Mouse (Mus musculus): ENCODE results near the gene Gm11444. TPM values are rescaled to one million over a fixed set of nuclear protein-coding genes. Genes with fewer than 3 reads are reported as not detected.

The Gm11444 gene
- polyA plus RNA-seq, 1 experiment from 2014 or later: not detected

DNA sequence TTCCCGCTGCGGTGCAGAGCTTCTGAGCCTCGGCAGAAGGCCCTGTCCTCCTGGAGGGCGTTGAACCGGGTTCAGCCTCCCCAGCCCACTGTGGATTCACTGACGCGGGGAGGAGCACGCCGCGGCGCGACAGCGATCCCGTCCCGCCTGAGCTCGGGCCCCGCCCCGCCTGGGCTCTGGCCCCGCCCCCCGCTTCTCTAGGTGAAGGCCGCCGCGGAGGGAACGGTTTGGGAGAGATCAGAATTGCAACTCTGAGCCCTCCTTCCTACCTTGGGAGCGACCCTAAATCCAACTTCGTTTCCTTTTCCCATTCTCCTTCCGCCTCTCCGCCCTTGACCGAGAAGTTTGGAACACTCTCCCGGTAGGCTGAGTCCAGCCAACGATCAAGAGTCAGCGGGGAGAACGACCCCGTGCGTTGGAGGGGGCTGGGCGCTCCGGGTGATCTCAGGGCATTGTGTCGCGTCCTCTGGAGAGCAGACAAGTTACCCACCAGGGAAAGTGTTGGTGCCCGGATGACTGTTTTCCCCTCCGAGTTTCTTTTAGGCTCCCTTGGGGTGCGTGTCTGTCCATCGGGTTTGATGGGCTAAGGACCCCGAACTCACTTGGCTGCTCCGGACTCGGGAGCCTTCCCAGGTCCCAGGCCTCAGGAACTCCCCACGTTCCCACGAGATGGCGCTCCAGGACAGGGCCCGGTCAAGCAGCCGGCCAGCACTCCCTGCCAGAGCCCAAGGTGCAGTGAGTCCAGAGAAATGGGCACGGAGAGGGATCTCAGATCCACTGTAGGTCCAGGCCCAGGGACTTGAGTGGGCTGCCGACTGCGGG is 5.8 kb downstream of the Gm11444 start:
- Histone ChIP-seq H3K4me2 (ENCODE audit: low read depth, low read length) (peak overlapping the region; percentile 91), H3K4me1 (ENCODE audit: control insufficient read depth, insufficient read depth, low read length) (peaks cover 15% of the 10 kb centered on the region), H3K9ac (ENCODE audit: low read length) (peak overlapping the region; percentile 70), H3K4me3 (ENCODE audit: low read length) (peak overlapping the region; percentile 72), H3K27me3 (ENCODE audit: control insufficient read depth, insufficient read depth, low read length) (peaks cover 36% of the 10 kb centered on the region), H3K36me3 (ENCODE audit: control insufficient read depth, insufficient read depth) (no peaks in the 10 kb centered on the region), H3K9me3 (replicated peaks; ENCODE audit: control insufficient read depth, low read length) (no peaks in the 10 kb centered on the region), H3K27ac (ENCODE audit: low read length) (peak overlapping the region; percentile 51; the same call in 1 of the 2 replicates)
- under 1% methylated on average over 54 of the region's 54 CpGs for WGBS
- ATAC-seq (replicated peaks; ENCODE audit: extremely low read depth, insufficient read depth, low FRiP score): peak; percentile 54

DNA sequence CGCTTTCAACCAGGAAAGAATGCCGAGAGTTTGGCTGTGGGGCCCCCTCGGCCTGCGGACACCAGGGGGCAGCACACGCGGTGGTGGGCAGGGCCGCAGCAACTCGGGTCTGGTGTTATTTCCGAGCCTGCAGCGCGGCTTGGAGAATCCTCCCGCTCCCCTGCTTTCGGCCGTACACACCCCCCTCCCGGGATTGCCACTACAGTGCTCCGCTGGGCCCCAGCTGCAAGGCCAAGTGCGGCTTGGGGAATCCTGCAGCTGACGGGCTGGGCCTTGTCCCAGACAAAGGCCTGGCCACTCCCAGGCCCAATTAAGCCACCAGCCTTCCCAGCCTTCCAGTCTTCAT is 6.8 kb downstream of the Gm11444 start:
- peak; percentile 14; the same call in 1 of the 2 replicates for ATAC-seq (replicated peaks; ENCODE audit: extremely low read depth, insufficient read depth, low FRiP score)
- Histone ChIP-seq H3K27me3 (ENCODE audit: control insufficient read depth, insufficient read depth, low read length) (peaks cover 47% of the 10 kb centered on the region), H3K9me3 (replicated peaks; ENCODE audit: control insufficient read depth, low read length) (no peaks in the 10 kb centered on the region), H3K4me3 (ENCODE audit: low read length) (peak overlapping the region; percentile 72), H3K4me1 (ENCODE audit: control insufficient read depth, insufficient read depth, low read length) (peaks cover 15% of the 10 kb centered on the region), H3K36me3 (ENCODE audit: control insufficient read depth, insufficient read depth) (no peaks in the 10 kb centered on the region), H3K27ac (ENCODE audit: low read length) (peak overlapping the region; percentile 56), H3K9ac (ENCODE audit: low read length) (peak overlapping the region; percentile 70), H3K4me2 (ENCODE audit: low read depth, low read length) (peak overlapping the region; percentile 91)
- under 1% methylated on average over 18 of the region's 18 CpGs for WGBS

DNA sequence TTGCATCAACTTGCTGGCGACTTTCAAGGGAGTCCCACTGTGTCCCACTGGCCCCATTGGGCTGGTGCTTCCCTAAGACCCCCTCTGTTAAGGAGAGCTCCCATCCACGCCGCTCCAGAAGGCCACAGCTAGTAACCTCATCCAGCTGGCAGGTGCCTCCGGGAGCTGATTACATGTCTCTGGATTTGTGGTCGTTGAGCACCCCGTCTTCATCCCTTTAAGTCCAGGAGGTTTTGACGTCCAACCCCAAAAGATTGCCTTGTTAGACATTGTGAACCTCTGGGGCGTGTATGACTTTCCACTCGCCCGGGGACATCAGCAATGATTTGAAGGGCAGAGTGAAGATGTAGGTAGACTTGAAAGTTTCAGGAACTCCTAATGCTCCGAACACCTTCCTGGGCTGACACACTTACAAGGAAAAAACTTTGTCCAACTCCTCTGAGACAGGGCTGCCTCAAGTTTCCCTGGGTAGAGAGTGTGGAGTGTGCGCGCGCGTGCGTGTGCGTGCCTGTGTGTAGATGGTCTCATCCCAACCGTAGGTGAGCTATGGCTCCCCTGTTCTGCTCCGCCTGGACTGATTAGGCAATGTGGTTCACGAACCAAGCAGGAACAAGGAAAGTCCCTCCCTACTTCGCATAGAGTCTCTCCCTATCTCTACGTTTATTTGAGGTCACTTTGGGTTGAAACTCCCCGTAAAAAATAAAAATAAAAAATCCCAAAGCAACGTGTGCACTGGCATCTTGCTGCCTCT is 7.4 kb downstream of the Gm11444 start:
- Histone ChIP-seq H3K4me1 (ENCODE audit: control insufficient read depth, insufficient read depth, low read length) (peaks cover 20% of the 10 kb centered on the region), H3K27ac (ENCODE audit: low read length) (peak overlapping the region; percentile 56; the same call in 1 of the 2 replicates), H3K27me3 (ENCODE audit: control insufficient read depth, insufficient read depth, low read length) (peaks cover 52% of the 10 kb centered on the region), H3K4me3 (ENCODE audit: low read length) (peak overlapping the region; percentile 72), H3K36me3 (ENCODE audit: control insufficient read depth, insufficient read depth) (no peaks in the 10 kb centered on the region), H3K9ac (ENCODE audit: low read length) (peak overlapping the region; percentile 70; the same call in 1 of the 2 replicates), H3K9me3 (replicated peaks; ENCODE audit: control insufficient read depth, low read length) (no peaks in the 10 kb centered on the region), H3K4me2 (ENCODE audit: low read depth, low read length) (peak overlapping the region; percentile 91)
- 9% methylated on average over 24 of the region's 24 CpGs for WGBS
- no peak for ATAC-seq (replicated peaks; ENCODE audit: extremely low read depth, insufficient read depth, low FRiP score)

DNA sequence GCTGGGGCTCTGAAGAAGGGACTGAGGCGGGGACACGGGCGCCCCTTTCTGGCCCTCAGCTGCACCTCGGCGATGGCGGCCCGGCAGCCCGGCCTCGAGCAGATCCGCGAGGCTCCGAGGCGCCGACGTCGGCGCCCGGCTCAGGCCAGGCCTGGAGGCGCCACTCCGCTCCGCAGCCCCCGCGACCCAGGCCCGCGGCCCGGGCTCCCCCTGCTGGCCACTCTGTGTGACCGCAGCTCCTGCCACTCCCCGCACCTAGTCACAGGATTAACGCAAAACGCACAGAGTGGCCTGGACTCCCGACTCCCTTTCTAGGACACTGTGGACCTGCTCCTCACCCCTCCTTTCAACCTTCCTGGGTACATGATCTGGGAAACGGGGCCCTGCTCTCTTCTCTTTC is 8.2 kb downstream of the Gm11444 start:
- peak overlapping the region; percentile 67 for H3K9ac ChIP-seq (ENCODE audit: low read length)
- peak; percentile 52 for ATAC-seq (replicated peaks; ENCODE audit: extremely low read depth, insufficient read depth, low FRiP score)
- H3K27me3 ChIP-seq (ENCODE audit: control insufficient read depth, insufficient read depth, low read length): peaks cover 55% of the 10 kb centered on the region
- peaks cover 28% of the 10 kb centered on the region for H3K4me1 ChIP-seq (ENCODE audit: control insufficient read depth, insufficient read depth, low read length)
- H3K9me3 ChIP-seq (replicated peaks; ENCODE audit: control insufficient read depth, low read length): no peaks in the 10 kb centered on the region
- under 1% methylated on average over 32 of the region's 32 CpGs for WGBS
- peak overlapping the region; percentile 48 for H3K4me3 ChIP-seq (ENCODE audit: low read length)
- H3K27ac ChIP-seq (ENCODE audit: low read length): no peak overlapping the region
- H3K36me3 ChIP-seq (ENCODE audit: control insufficient read depth, insufficient read depth): no peaks in the 10 kb centered on the region
- peak overlapping the region; percentile 71 for H3K4me2 ChIP-seq (ENCODE audit: low read depth, low read length)

DNA sequence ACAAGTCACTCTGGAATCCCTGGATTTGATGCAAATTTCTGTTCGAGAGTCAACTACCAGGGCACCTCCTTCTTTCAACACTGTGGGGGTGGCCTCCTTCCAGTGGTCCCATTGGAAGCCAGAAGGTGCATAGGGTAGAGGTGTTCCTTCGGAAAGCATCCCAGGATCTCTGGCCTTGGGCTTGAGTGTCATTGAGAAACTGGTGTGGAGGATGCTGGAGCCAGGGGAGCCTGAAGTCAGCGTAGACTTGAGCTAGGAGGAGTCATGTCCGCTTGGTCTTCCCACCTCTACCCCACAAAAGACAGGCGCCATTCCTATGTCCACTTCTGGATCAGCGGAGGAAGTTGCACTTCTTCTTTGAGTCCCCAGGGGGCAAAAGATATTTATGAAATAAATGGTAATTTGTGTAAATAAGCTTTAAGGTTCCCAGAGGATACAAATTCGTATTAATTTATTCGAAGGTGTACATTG is 8.9 kb downstream of the Gm11444 start:
- H3K9ac ChIP-seq (ENCODE audit: low read length): no peak overlapping the region
- ATAC-seq (replicated peaks; ENCODE audit: extremely low read depth, insufficient read depth, low FRiP score): no peak
- WGBS: 27% methylated on average over 8 of the region's 8 CpGs
- H3K36me3 ChIP-seq (ENCODE audit: control insufficient read depth, insufficient read depth): no peaks in the 10 kb centered on the region
- peaks cover 62% of the 10 kb centered on the region for H3K27me3 ChIP-seq (ENCODE audit: control insufficient read depth, insufficient read depth, low read length)
- H3K27ac ChIP-seq (ENCODE audit: low read length): no peak overlapping the region
- H3K4me2 ChIP-seq (ENCODE audit: low read depth, low read length): peak overlapping the region; percentile 31; the same call in 1 of the 2 replicates
- H3K4me1 ChIP-seq (ENCODE audit: control insufficient read depth, insufficient read depth, low read length): peaks cover 30% of the 10 kb centered on the region
- peak overlapping the region; percentile 18; the same call in 1 of the 2 replicates for H3K4me3 ChIP-seq (ENCODE audit: low read length)
- H3K9me3 ChIP-seq (replicated peaks; ENCODE audit: control insufficient read depth, low read length): no peaks in the 10 kb centered on the region

DNA sequence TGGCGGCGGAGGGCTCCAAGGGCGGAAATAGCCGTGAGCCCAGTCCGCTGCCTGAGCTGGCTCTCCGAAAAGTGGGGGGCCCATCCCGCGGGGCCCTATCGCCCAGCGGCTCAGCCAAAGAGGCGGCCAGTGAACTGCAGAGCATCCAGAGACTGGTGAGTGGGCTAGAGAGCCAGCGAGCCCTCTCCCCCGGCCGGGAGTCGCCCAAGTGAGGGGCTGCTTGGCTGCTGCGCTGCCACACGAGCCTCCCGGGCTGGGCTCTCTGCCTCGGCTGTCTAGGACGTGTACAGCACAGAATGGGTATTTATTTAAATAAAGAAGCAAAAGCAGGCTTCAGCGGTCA is 9.4 kb downstream of the Gm11444 start:
- H3K9ac ChIP-seq (ENCODE audit: low read length): peak overlapping the region; percentile 32; the same call in 1 of the 2 replicates
- H3K27me3 ChIP-seq (ENCODE audit: control insufficient read depth, insufficient read depth, low read length): peaks cover 62% of the 10 kb centered on the region
- peak overlapping the region; percentile 31; the same call in 1 of the 2 replicates for H3K4me2 ChIP-seq (ENCODE audit: low read depth, low read length)
- peak overlapping the region; percentile 18 for H3K4me3 ChIP-seq (ENCODE audit: low read length)
- ATAC-seq (replicated peaks; ENCODE audit: extremely low read depth, insufficient read depth, low FRiP score): no peak
- no peak overlapping the region for H3K27ac ChIP-seq (ENCODE audit: low read length)
- 16% methylated on average over 21 of the region's 21 CpGs for WGBS
- H3K4me1 ChIP-seq (ENCODE audit: control insufficient read depth, insufficient read depth, low read length): peaks cover 30% of the 10 kb centered on the region
- H3K9me3 ChIP-seq (replicated peaks; ENCODE audit: control insufficient read depth, low read length): no peaks in the 10 kb centered on the region
- H3K36me3 ChIP-seq (ENCODE audit: control insufficient read depth, insufficient read depth): no peaks in the 10 kb centered on the region

DNA sequence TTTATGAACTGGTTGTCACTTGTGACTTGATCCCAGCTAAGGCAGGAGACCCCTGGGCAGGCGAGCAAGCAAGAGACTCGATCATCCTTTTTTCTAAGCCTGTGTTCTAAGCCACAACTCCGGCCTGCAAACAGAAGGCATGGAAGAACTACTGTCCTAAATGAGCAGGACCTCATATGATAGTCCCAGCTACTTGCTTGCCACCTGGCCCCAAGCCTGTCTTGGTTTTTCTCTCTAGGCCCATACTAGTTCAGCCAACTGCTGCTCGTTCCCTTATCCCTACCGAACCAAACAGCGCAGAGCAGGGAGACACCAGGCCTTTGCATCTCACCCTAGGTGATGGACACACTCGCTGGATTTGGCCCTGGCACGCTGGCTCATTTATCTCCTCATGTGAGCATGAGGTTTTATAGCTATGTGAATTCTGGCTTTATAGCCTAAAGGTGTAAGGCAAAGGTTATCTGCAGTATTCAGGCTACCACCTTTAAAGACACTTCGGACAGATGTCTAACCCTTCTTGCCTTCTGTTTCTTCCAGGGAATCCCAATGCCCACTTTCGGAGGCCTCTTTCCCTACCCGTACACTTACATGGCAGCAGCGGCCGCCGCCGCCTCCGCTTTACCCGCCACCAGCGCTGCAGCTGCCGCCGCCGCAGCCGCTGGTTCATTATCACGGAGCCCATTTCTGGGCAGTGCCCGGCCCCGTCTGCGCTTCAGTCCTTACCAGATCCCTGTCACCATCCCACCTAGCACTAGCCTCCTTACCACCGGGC is 9.9 kb downstream of the Gm11444 start:
- Histone ChIP-seq H3K4me3 (ENCODE audit: low read length) (peak overlapping the region; percentile 18), H3K27me3 (ENCODE audit: control insufficient read depth, insufficient read depth, low read length) (peaks cover 62% of the 10 kb centered on the region), H3K27ac (ENCODE audit: low read length) (0 out of 2 replicates have a peak overlapping the region, but pooled peaks have one; percentile 1), H3K9ac (ENCODE audit: low read length) (peak overlapping the region; percentile 32; the same call in 1 of the 2 replicates), H3K9me3 (replicated peaks; ENCODE audit: control insufficient read depth, low read length) (no peaks in the 10 kb centered on the region), H3K4me1 (ENCODE audit: control insufficient read depth, insufficient read depth, low read length) (peaks cover 30% of the 10 kb centered on the region), H3K4me2 (ENCODE audit: low read depth, low read length) (peak overlapping the region; percentile 31; the same call in 1 of the 2 replicates), H3K36me3 (ENCODE audit: control insufficient read depth, insufficient read depth) (no peaks in the 10 kb centered on the region)
- no peak for ATAC-seq (replicated peaks; ENCODE audit: extremely low read depth, insufficient read depth, low FRiP score)
- 30% methylated on average over 27 of the region's 27 CpGs for WGBS

DNA sequence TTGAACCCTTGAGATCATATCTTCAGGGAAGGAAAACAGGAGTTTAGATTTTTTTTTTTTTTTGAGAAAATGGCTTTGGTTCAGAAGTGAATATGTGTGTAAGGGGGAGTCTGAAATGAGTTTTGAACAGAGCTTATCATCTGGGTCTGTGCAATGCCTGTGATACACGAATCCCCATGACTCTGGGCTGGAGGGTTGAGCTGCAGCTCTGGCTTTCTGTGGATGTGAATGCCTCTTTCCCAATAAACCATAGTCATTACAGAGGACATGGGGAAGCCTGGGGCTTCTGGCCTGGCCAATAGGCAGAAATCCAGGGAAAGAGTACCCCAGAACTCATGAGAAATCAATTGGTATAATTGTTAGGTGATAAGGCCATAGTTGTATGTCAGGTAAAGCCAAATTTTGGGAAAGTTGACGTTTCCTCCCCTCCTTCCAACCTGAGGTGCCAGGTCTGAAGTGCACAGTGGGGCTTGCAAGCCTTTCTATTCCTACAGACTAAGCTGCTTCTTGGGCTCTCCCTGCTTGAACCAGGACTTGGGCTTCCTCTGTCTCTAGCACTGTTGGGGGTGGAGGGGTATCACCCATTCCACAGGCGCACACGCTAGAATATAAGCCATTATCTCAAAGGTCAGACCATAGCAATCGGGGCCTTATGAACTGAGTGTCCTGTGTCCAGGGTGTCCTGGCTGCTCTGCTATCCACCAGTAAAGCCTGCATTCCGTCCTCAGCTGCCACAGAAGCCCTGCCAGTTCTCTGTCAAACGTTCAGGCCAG is 10.7 kb downstream of the Gm11444 start:
- Histone ChIP-seq H3K4me1 (ENCODE audit: control insufficient read depth, insufficient read depth, low read length) (peaks cover 30% of the 10 kb centered on the region), H3K27ac (ENCODE audit: low read length) (no peak overlapping the region), H3K36me3 (ENCODE audit: control insufficient read depth, insufficient read depth) (no peaks in the 10 kb centered on the region), H3K4me3 (ENCODE audit: low read length) (peak overlapping the region; percentile 5; the same call in 1 of the 2 replicates), H3K27me3 (ENCODE audit: control insufficient read depth, insufficient read depth, low read length) (peaks cover 66% of the 10 kb centered on the region), H3K9ac (ENCODE audit: low read length) (no peak overlapping the region), H3K4me2 (ENCODE audit: low read depth, low read length) (peak overlapping the region; percentile 33; the same call in 1 of the 2 replicates), H3K9me3 (replicated peaks; ENCODE audit: control insufficient read depth, low read length) (no peaks in the 10 kb centered on the region)
- no peak for ATAC-seq (replicated peaks; ENCODE audit: extremely low read depth, insufficient read depth, low FRiP score)
- WGBS: 51% methylated on average over 7 of the region's 7 CpGs

Data from heart, embryonic 16.5 days (tissue).